Mouse (Mus musculus) CH12.LX (cell line): Measurements from ENCODE around the gene Gm29094. TPM values are rescaled to one million over a fixed set of nuclear protein-coding genes. Genes with fewer than 3 reads are reported as not detected.
"Not testable (repeated sequence)": the region's sequence is repeated elsewhere in the genome, so short reads cannot be mapped to it uniquely, and the experiment has no call there.

Experiments used
- DNase-seq: peaks from one replicate; pipeline ENCODE4 v3.0.0-alpha.2; 2013; ENCODE audit errors: extremely low read depth
- H3K27ac ChIP-seq: 2 replicates; pipeline ENCODE4 v1.5.1; 2012; ENCODE audit warnings: low read depth, mild to moderate bottlenecking, control low read depth, moderate library complexity; ENCODE audit not compliant: insufficient read depth
- H3K27me3 ChIP-seq: replicated peaks from 2 replicates; pipeline ENCODE3; 2012; ENCODE audit warnings: inconsistent platforms
- H3K36me3 ChIP-seq, 2 experiments: replicated peaks in 1 of 2; 2 replicates each; pipeline versions ENCODE3 to v1.6.1; 2012; ENCODE audit warnings: inconsistent platforms in 1 of 2, low read length in 1 of 2, mild to moderate bottlenecking in 1 of 2, mixed read lengths in 1 of 2, moderate library complexity in 1 of 2; ENCODE audit not compliant: control insufficient read depth in 1 of 2, insufficient read depth in 1 of 2
- H3K4me1 ChIP-seq, 2 experiments: 2 replicates each; pipeline ENCODE4 v1.6.1; 2012; ENCODE audit warnings: inconsistent platforms in 1 of 2, moderate library complexity in 1 of 2; ENCODE audit not compliant: insufficient read depth in 2 of 2, control insufficient read depth in 1 of 2
- H3K4me2 ChIP-seq: 2 replicates; pipeline ENCODE4 v1.6.1; 2012; ENCODE audit warnings: low read depth, mild to moderate bottlenecking, control low read depth; ENCODE audit not compliant: poor library complexity, insufficient read depth, severe bottlenecking
- H3K4me3 ChIP-seq, 3 experiments: fragments of 150-350 bp in 1 of 3; sonication (generic) in 1 of 3; replicated peaks in 1 of 3; 2 replicates each; pipeline versions ENCODE3 to v1.5.1; 2011 to 2012; ENCODE audit warnings: low read depth in 2 of 3, low read length in 2 of 3, mild to moderate bottlenecking in 2 of 3, moderate library complexity in 2 of 3, control low read depth in 1 of 3, improper control_type of control experiment in 1 of 3, inconsistent platforms in 1 of 3, mixed read lengths in 1 of 3; ENCODE audit not compliant: poor library complexity in 1 of 3
- H3K79me2 ChIP-seq: replicated peaks from 2 replicates; pipeline ENCODE4 v1.6.1; 2012; ENCODE audit warnings: mild to moderate bottlenecking, moderate library complexity; ENCODE audit not compliant: control insufficient read depth, poor library complexity, insufficient read depth, severe bottlenecking; ENCODE audit errors: extremely low read depth
- H3K9ac ChIP-seq: 2 replicates; pipeline ENCODE4 v1.6.1; 2012; ENCODE audit warnings: low read depth, mild to moderate bottlenecking, control low read depth, moderate library complexity; ENCODE audit not compliant: insufficient read depth
- H3K9me3 ChIP-seq: replicated peaks from 2 replicates; pipeline ENCODE3; 2012; ENCODE audit warnings: low read length, inconsistent platforms, mixed read lengths
- CHD1 ChIP-seq: IDR thresholded peaks from 2 replicates; pipeline ENCODE4 v1.6.1; 2012; ENCODE audit warnings: low read depth, low read length, improper control_type of control experiment, inconsistent platforms
- CTCF ChIP-seq, 2 experiments: IDR thresholded peaks in 1 of 2; conservative IDR thresholded peaks in 1 of 2; 2 replicates each; pipeline ENCODE4 v1.5.1; 2011 to 2012; ENCODE audit warnings: low read depth in 2 of 2, low read length in 2 of 2, improper control_type of control experiment in 1 of 2, inconsistent platforms in 1 of 2, mild to moderate bottlenecking in 1 of 2, moderate library complexity in 1 of 2
- MEF2A ChIP-seq: IDR thresholded peaks from 2 replicates; pipeline ENCODE4 v1.6.1; 2014; ENCODE audit warnings: low read depth, mild to moderate bottlenecking, inconsistent platforms, low read length, improper control_type of control experiment, borderline replicate concordance
- POLR2A ChIP-seq: IDR thresholded peaks from 2 replicates; pipeline ENCODE4 v1.6.1; 2011; ENCODE audit warnings: low read depth, mild to moderate bottlenecking, improper control_type of control experiment, low read length
- RAD21 ChIP-seq: IDR thresholded peaks from 2 replicates; pipeline ENCODE4 v1.6.1; 2011; ENCODE audit warnings: low read depth, mild to moderate bottlenecking, low read length, improper control_type of control experiment, moderate library complexity
- SMC3 ChIP-seq: IDR thresholded peaks from 2 replicates; pipeline ENCODE4 v1.6.1; 2011; ENCODE audit warnings: low read depth, low read length, improper control_type of control experiment
- TBP ChIP-seq: conservative IDR thresholded peaks from 2 replicates; pipeline ENCODE4 v1.6.1; 2011; ENCODE audit warnings: low read depth, low read length, improper control_type of control experiment
- TCF12 ChIP-seq: IDR thresholded peaks from 2 replicates; pipeline ENCODE4 v1.6.1; 2014; ENCODE audit warnings: low read depth, mild to moderate bottlenecking, inconsistent platforms, low read length, improper control_type of control experiment
- ZMIZ1 ChIP-seq: IDR thresholded peaks from 2 replicates; pipeline ENCODE4 v1.6.1; 2012; ENCODE audit warnings: low read depth, mild to moderate bottlenecking, inconsistent platforms, low read length, improper control_type of control experiment
- dilution Hi-C: fragments of 300-500 bp; cut with MboI; formaldehyde crosslinking; loops from 2 replicates; pipeline ENCODE4 v1.14.3; 2020; ENCODE audit warnings: low sequenced_read_pairs; ENCODE audit not compliant: extremely low pct_unique_long_range_greater_than_20kb, extremely low pct_ligation_motif_present
- in situ Hi-C: fragments of 300-500 bp; cut with MboI; formaldehyde crosslinking; loops from 3 replicates; pipeline ENCODE4 v1.14.3; 2019; ENCODE audit warnings: low sequenced_read_pairs, low pct_ligation_motif_present, low pct_unique_long_range_greater_than_20kb, mixed read lengths
- polyA plus RNA-seq: library from polyadenylated mRNA; unstranded; fragments of >175 nt; gene quantifications from 2 replicates; pipeline ENCODE4 v1.2.1, GENCODE M21; 2012; ENCODE audit warnings: low read depth; ENCODE audit not compliant: insufficient read length
- total RNA-seq, 2 experiments: library from RNA; depleted of rRNA; stranded (reverse); fragments of 300-350 nt in 1 of 2; fragments of >200 nt in 1 of 2; gene quantifications; 2 replicates each; pipeline ENCODE4 v1.2.3; 2012 to 2014

Gene Gm29094
- total RNA-seq (2012; rRNA removed) = 3.7 and 4.3 TPM in 2 replicates
- total RNA-seq (2014; rRNA removed) = 8.5 and 10.9 TPM in 2 replicates
- 8.6 and 8.9 TPM in 2 replicates for polyA plus RNA-seq

GRCm38 (mm10) chr9:89198969-89199416 lies at the start of gene Gm29094, which contains the start of gene Bcl2a1b:
TSS of gene Gm29094 (plus strand) at chr9:89199379.
TSS of gene Bcl2a1b (plus strand) at chr9:89199209.
- peak; percentile 62 for DNase-seq
- TF ChIP-seq TCF12 (0 out of 2 replicates have a peak, but pooled peaks have one; percentile 2), POLR2A (peak; percentile 54), MEF2A (0 out of 2 replicates have a peak, but pooled peaks have one; percentile 5), CHD1 (peak; percentile 64; the same call in 1 of the 2 replicates), TBP (peak; percentile 79; the same call in 1 of the 2 replicates), ZMIZ1 (peak; percentile 49; the same call in 1 of the 2 replicates)
- peak within 1 kb of the TSS; percentile 95 for H3K27ac ChIP-seq
- H3K27me3 ChIP-seq, H3K4me1 ChIP-seq, H3K79me2 ChIP-seq, dilution Hi-C loops, H3K36me3 ChIP-seq, in situ Hi-C loops, H3K9me3 ChIP-seq: not testable (repeated sequence)
- peak within 1 kb of the TSS; percentile 98 for H3K9ac ChIP-seq
- H3K4me3 ChIP-seq = peak within 1 kb of the TSS in 2 of 3 experiments; percentile 80 to 97
- peak within 1 kb of the TSS; percentile 71; the same call in 1 of the 2 replicates for H3K4me2 ChIP-seq

GRCm38 (mm10) chr9:89172539-89172938 lies 26.6 kb upstream of the Gm29094 start:
- in situ Hi-C loops, H3K27me3 ChIP-seq, DNase-seq, H3K9ac ChIP-seq, H3K9me3 ChIP-seq, H3K4me3 ChIP-seq, H3K4me2 ChIP-seq, H3K4me1 ChIP-seq, H3K36me3 ChIP-seq, H3K79me2 ChIP-seq, dilution Hi-C loops: not testable (repeated sequence)
- H3K27ac ChIP-seq = 0 out of 2 replicates have a peak overlapping the region, but pooled peaks have one; percentile 4
- peak; percentile 94 for TF ChIP-seq CHD1

- H3K4me1 ChIP-seq, H3K9ac ChIP-seq, H3K36me3 ChIP-seq, H3K27me3 ChIP-seq, dilution Hi-C loops, H3K9me3 ChIP-seq: not testable (repeated sequence)
- peak; percentile 55 for DNase-seq
- TF ChIP-seq RAD21 (peak; percentile 37), SMC3 (peak; percentile 49), CTCF (conservative IDR thresholded peaks at IDR 0.05 in 1 of 2, IDR thresholded peaks at IDR 0.05 in 1 of 2; ENCODE audit: low read depth in 2 of 2, low read length in 2 of 2) (peak in 1 of 2 experiments; percentile 52; a peak in 3 of 4 replicates)
- TF ChIP-seq, all 38 proteins: peak for 3; not testable (repeated sequence) for 35
- in situ Hi-C loops, H3K4me2 ChIP-seq, H3K4me3 ChIP-seq, H3K79me2 ChIP-seq, H3K27ac ChIP-seq: not testable (repeated sequence)
Measured at GRCm38 (mm10) chr9:89178833-89179232, 20.3 kb upstream of the Gm29094 start.

GRCm38 (mm10) chr9:89179469-89179868 lies 19.7 kb upstream of the Gm29094 start:
- dilution Hi-C loops, H3K4me1 ChIP-seq, in situ Hi-C loops, H3K9me3 ChIP-seq, DNase-seq, H3K9ac ChIP-seq, H3K27me3 ChIP-seq, H3K79me2 ChIP-seq, H3K4me3 ChIP-seq, H3K27ac ChIP-seq, H3K36me3 ChIP-seq: not testable (repeated sequence)
- peak overlapping the region; percentile 61; the same call in 1 of the 2 replicates for H3K4me2 ChIP-seq

- H3K4me3 ChIP-seq, H3K27me3 ChIP-seq, DNase-seq, H3K9ac ChIP-seq, dilution Hi-C loops, H3K4me1 ChIP-seq, H3K27ac ChIP-seq, H3K9me3 ChIP-seq, H3K4me2 ChIP-seq, in situ Hi-C loops, H3K36me3 ChIP-seq, H3K79me2 ChIP-seq: not testable (repeated sequence)
Measured at GRCm38 (mm10) chr9:89187006-89187405, 12.2 kb upstream of the Gm29094 start.
